Mouse (Mus musculus) C2C12 (cell line): Measurements from ENCODE around the gene Lgals9. TPM values are rescaled to one million over a fixed set of nuclear protein-coding genes. Genes with fewer than 3 reads are reported as not detected.
A peak's percentile ranks its signal among the peaks of the same experiment; 100 is the strongest.

Experiments
- H3K27me3 ChIP-seq: one replicate; pipeline ENCODE4 v1.6.1; 2011; ENCODE audit not compliant: control insufficient read depth, insufficient read depth, insufficient read length
- H3K36me3 ChIP-seq: one replicate; pipeline ENCODE4 v1.6.1; 2011; ENCODE audit not compliant: control insufficient read depth, insufficient read depth
- H3K4me3 ChIP-seq: one replicate; pipeline ENCODE4 v1.5.1; 2011; ENCODE audit warnings: mild to moderate bottlenecking, control low read depth; ENCODE audit not compliant: poor library complexity, insufficient read depth, severe bottlenecking
- H3K79me2 ChIP-seq: one replicate; pipeline ENCODE4 v1.6.1; 2011; ENCODE audit not compliant: control insufficient read depth, insufficient read depth
- H3K79me3 ChIP-seq: one replicate; pipeline ENCODE4 v1.6.1; 2011; ENCODE audit warnings: low read depth, control low read depth
- H3ac ChIP-seq: one replicate; pipeline ENCODE3; 2011; ENCODE audit warnings: low read depth; ENCODE audit not compliant: control insufficient read depth, insufficient read length
- CEBPB ChIP-seq: IDR thresholded peaks from one replicate; pipeline ENCODE4 v1.6.1; 2011; ENCODE audit warnings: low read depth, mild to moderate bottlenecking, control low read depth, moderate library complexity
- CTCF ChIP-seq: IDR thresholded peaks from one replicate; pipeline ENCODE4 v1.5.1; 2011; ENCODE audit not compliant: control insufficient read depth, insufficient read depth, insufficient read length
- FOSL1 ChIP-seq: IDR thresholded peaks from one replicate; pipeline ENCODE4 v1.8.0; 2011; ENCODE audit warnings: mild to moderate bottlenecking, low read length; ENCODE audit not compliant: poor library complexity, insufficient read depth, severe bottlenecking
- MAX ChIP-seq: IDR thresholded peaks from one replicate; pipeline ENCODE4 v1.6.1; 2011; ENCODE audit warnings: mild to moderate bottlenecking, control low read depth
- MYOD1 ChIP-seq: IDR thresholded peaks from one replicate; pipeline ENCODE4 v1.6.1; 2011; ENCODE audit warnings: low read depth; ENCODE audit not compliant: control insufficient read depth, insufficient read length
- MYOG ChIP-seq: IDR thresholded peaks from one replicate; pipeline ENCODE4 v1.6.1; 2011; ENCODE audit not compliant: control insufficient read depth, insufficient read length; ENCODE audit errors: extremely low read depth
- USF1 ChIP-seq: IDR thresholded peaks from one replicate; pipeline ENCODE4 v1.6.1; 2011; ENCODE audit warnings: low read depth, mild to moderate bottlenecking, control low read depth, moderate library complexity
- polyA plus RNA-seq: library from polyadenylated mRNA; unstranded; fragments of >200 nt; fragmentation: generic; extraction: Trizol; gene quantifications from one replicate; pipeline ENCODE4 v1.2.1, GENCODE M21; 2012; ENCODE audit warnings: missing spikeins

The Lgals9 gene
- polyA plus RNA-seq, 1 experiment = 22.7 TPM

DNA sequence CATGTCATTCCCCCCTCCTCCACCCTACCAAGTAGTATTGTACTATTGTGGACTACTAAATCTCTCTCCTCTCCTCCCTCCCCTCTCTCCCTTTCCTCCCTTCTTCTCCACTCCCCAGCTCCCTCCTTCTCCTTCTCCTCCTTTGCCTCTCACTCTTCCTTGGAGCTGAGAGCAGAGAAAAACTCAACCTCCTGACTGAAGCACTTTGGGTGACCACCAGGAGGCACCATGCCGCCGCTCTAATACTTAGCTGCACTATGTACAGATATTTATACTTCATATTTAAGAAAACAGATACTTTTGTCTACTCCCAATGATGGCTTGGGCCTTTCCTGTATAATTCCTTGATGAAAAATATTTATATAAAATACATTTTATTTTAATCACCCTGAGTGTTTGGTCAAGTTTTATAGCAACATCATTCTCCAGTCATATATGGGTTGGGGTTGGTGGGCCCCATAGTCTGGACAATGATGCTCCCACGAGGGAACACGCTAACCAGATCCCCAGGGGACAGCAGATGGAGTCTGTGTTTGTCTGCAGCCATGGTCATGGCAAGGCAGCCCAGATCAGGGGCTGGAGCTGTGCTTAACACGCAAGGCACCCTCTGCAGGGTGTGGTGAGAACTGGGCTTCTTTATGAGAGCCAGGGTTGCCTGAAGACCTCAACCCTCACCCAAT, 24.8 kb downstream of the Lgals9 start:
- Histone ChIP-seq H3K79me3 (no peaks in the 10 kb centered on the region), H3K36me3 (no peaks in the 10 kb centered on the region), H3K4me3 (no peak overlapping the region), H3K27me3 (peaks cover 10% of the 10 kb centered on the region), H3K79me2 (no peaks in the 10 kb centered on the region), H3ac (no peak overlapping the region)
- no peak for TF ChIP-seq MAX
- no peak for TF ChIP-seq FOSL1
- TF ChIP-seq CEBPB = no peak
- no peak for TF ChIP-seq MYOG
- no peak for TF ChIP-seq MYOD1
- TF ChIP-seq USF1 = no peak
- no peak for TF ChIP-seq CTCF

DNA sequence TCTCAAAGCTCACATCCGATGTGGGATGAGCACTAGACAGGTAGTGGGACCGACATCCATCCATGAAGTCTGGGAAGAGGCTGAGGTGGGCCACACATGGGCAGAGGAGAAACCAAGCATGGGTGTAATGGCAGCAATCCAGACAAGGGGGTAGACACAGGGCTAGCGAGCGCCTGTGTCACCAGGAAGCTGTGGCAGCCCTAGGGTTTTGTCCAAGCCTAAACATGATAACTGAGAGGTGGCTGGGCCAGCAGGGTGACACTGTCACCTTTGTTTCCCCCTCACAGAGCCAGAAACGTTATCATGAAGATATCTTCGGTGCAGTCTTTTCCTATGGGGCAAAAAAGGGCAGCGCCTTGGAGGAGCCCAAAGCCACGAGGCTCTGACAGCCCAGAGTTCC, 25.4 kb downstream of the Lgals9 start:
- H3K4me3 ChIP-seq = no peak overlapping the region
- TF ChIP-seq CTCF (no peak), MYOD1 (no peak), USF1 (no peak), MAX (no peak), MYOG (no peak), CEBPB (no peak), FOSL1 (no peak)

GRCm38 (mm10) chr11:78956260-78956659, 28.5 kb downstream of the Lgals9 start:
- TF ChIP-seq FOSL1 (no peak), USF1 (no peak), CTCF (peak; percentile 66), MYOG (no peak)
- Histone ChIP-seq H3ac (no peak overlapping the region), H3K79me2 (no peaks in the 10 kb centered on the region), H3K36me3 (no peaks in the 10 kb centered on the region), H3K27me3 (peaks cover 42% of the 10 kb centered on the region), H3K4me3 (no peak overlapping the region), H3K79me3 (no peaks in the 10 kb centered on the region)

More for the DNA sequence above, 25.4 kb downstream of the Lgals9 start:
- no peak overlapping the region for H3ac ChIP-seq
- H3K27me3 ChIP-seq = peaks cover 17% of the 10 kb centered on the region
- no peaks in the 10 kb centered on the region for H3K79me3 ChIP-seq
- no peaks in the 10 kb centered on the region for H3K79me2 ChIP-seq
- H3K36me3 ChIP-seq = no peaks in the 10 kb centered on the region

DNA sequence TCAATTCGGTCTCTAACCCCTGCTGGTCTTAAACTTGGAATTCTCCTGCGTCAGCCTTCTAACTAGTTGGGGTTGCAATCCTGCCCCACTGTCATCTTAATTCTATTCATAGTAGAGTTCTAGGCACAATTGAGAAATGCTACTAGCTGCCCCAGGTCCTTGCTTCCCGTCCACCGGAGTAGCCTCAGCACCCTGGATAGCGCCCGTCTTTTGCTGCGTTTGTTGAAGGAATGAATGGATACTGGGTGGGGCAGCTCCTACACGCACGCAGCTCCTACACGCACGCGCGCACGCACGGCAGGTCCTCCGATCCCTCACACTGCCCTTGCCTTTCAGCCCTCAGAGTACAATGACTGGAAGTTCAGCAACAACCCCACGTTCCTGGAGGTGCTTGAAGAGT, 32.3 kb downstream of the Lgals9 start:
- TF ChIP-seq CTCF = no peak
- no peak overlapping the region for H3ac ChIP-seq
- no peak overlapping the region for H3K4me3 ChIP-seq
- peaks cover 76% of the 10 kb centered on the region for H3K27me3 ChIP-seq
- no peaks in the 10 kb centered on the region for H3K79me2 ChIP-seq
- H3K79me3 ChIP-seq = no peaks in the 10 kb centered on the region
- no peaks in the 10 kb centered on the region for H3K36me3 ChIP-seq

DNA sequence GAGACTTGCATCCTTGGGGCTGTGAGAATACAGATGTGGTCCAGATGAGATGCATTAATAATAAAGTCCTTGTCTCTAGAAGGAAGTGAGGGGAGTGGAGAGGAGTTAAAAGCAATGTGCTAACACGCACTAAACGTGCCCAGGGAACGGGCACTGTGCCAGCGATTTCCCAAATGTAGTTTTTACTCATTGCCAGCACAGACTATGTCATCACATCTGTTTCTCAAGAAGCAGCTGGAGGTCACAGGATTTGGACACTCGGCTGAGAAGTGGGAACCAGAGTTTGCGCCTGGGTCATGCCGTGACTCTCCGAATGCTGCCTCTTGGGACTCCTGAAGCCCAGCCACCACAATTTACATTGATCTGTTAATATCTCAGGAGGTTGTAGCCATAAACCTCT, 34.4 kb downstream of the Lgals9 start:
- H3K36me3 ChIP-seq = no peaks in the 10 kb centered on the region
- TF ChIP-seq MAX (no peak), MYOG (no peak), CEBPB (no peak), FOSL1 (no peak), MYOD1 (no peak), USF1 (no peak), CTCF (no peak)
- H3ac ChIP-seq = no peak overlapping the region
- no peaks in the 10 kb centered on the region for H3K79me2 ChIP-seq
- no peaks in the 10 kb centered on the region for H3K79me3 ChIP-seq
- H3K27me3 ChIP-seq = peaks cover 73% of the 10 kb centered on the region
- no peak overlapping the region for H3K4me3 ChIP-seq

DNA sequence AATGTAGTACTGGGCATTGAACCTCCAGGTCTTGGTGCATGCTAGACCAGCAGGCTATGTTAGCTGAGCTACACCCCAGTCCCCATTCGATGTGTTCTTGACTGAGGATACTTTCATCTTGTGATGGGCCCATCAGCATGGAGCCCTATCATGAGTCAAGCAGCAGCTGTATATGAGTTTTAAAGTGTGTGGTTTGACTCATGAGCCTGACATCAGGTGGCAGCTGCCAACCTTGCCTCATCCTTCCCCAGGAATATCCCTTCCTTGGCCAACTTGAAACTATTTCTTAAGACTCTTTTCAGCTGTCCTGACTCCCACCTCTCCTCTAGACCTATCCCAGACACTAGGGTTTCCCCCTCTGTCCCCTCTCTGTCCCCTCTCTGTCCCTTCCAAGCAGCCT, 41.7 kb downstream of the Lgals9 start:
- TF ChIP-seq MAX = no peak
- TF ChIP-seq USF1 = no peak
- TF ChIP-seq MYOD1 = peak; percentile 79
- TF ChIP-seq CTCF = no peak
- TF ChIP-seq FOSL1 = no peak
- TF ChIP-seq MYOG = no peak

More for the DNA sequence above, 41.7 kb downstream of the Lgals9 start:
- H3K79me2 ChIP-seq = no peaks in the 10 kb centered on the region
- no peaks in the 10 kb centered on the region for H3K36me3 ChIP-seq
- no peak overlapping the region for H3K4me3 ChIP-seq
- no peaks in the 10 kb centered on the region for H3K79me3 ChIP-seq
- peaks cover 38% of the 10 kb centered on the region for H3K27me3 ChIP-seq
- H3ac ChIP-seq = no peak overlapping the region
